Mouse (Mus musculus) 3T3-L1 (cell line): ENCODE data around the gene Cyp2a22.
"Not testable (repeated sequence)": the region's sequence is repeated elsewhere in the genome, so short reads cannot be mapped to it uniquely, and the experiment has no call there.

Experiments
- DNase-seq: peaks from one replicate; pipeline ENCODE4 v3.0.0-alpha.2; 2015; ENCODE audit warnings: low read depth, low spot score

Cyp2a22 gene

GRCm38 (mm10) chr7:26939262-26939661, at the start of gene Cyp2a22:
TSS of gene Cyp2a22 (minus strand) at chr7:26939384.
- DNase-seq, result no peak

DNA sequence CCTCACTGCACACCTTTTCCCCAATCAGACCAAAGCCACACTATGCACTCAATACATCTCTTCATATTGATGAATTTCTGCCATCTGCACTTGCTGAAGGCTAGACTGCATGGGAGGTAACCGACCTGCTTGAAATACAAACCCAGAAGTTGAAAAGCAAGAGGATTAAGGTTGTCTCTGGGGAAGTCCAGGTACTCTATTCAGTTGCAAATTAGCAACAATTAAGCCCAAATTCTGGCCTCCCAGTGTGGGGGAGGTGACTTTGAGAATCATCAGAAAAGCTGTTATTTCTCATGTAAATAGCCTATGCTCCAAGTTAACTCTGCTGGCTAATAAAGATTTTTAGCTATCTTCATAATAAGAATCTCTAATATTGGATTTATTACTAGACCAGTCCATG, 44.0 kb upstream of the Cyp2a22 start:
- not testable (repeated sequence) for DNase-seq

- no peak for DNase-seq
These were observed 43.4 kb upstream of the Cyp2a22 start for GRCm38 (mm10) chr7:26982551-26982950.

DNA sequence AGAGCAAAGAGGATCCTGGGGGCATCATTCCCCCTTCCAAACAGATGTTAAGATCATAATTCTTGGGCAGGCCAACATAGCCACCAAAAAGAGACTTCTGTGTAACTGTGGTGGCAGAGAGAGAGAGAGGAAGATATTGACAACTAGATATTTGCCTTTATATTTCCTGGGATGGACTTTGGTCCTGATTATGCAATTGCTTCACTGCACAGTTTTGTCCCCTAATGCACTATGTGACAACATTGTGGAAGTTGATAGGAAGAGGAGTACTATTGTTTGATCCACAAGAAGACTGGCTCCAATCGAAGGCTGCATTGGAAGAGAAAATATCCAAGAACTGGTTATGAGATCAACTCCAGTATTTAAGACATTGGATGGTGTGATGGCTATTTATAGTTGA, 42.8 kb upstream of the Cyp2a22 start:
- DNase-seq, result not testable (repeated sequence)

- DNase-seq, result not testable (repeated sequence)
These were observed 42.3 kb upstream of the Cyp2a22 start for GRCm38 (mm10) chr7:26981464-26981863.

DNA sequence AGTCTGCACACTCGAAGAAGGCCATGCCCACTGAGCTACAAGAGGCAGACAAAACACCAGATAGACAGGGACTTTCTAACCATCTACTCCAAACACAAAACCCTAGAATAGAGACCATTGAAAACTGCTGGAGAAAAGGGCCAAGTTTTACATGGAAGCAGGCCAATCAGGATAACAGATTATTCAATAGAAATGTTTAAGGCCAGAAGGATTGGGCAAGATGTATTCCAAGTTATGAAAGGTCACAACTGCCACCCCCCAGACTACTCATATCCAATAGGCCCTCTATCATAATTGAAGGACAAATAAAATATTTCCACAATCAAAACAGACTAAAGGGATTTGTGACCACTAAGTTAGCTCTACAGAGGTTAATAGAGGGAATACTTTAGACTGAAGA, 23.2 kb upstream of the Cyp2a22 start:
- not testable (repeated sequence) for DNase-seq

DNA sequence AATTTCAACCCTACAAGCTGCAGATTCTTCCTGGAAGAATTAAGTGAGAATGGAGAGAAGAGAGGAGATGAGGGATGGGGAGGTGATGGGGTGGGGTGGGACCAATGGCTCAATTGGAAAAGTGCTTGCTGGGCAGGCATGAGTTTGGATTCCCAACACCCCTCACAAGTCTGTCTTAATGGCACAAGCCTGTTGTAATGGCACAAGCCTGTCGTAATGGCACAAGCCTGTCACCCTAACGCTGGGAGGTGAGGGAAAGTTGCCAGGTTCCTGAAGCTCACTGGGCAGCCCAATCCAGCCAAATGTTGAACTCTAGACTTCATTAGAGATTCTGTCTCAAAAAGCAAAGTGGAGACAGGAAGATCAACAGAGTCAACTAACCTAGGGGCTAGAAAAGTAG, 14.1 kb upstream of the Cyp2a22 start:
- DNase-seq, result not testable (repeated sequence)

DNA sequence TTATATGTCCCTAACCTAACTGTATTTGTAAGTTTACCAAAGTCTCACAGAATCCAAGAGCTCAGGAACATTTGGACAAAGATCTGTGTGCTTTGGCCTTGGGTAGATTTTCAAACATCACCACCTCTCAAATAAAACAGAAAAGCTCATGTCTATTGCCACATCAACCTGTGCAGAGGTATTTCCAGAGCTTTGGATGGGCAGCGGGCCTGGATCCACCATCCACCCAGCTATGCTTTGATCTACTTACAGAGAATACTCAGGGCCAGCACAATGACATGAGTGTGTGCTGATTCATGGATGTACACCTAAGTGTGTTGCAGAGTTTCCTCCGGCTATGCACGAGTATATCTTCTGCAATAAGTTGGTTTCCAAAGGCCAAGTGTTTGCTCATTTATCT, 13.5 kb upstream of the Cyp2a22 start:
- not testable (repeated sequence) for DNase-seq

- not testable (repeated sequence) for DNase-seq
These were observed 2.2 kb upstream of the Cyp2a22 start for GRCm38 (mm10) chr7:26941320-26941925.

- DNase-seq, result not testable (repeated sequence)
These were observed 22.1 kb downstream of the Cyp2a22 start for GRCm38 (mm10) chr7:26917114-26917513.
